Mouse (Mus musculus): ENCODE data around the gene Taok1.
"Not testable (repeated sequence)": the region's sequence is repeated elsewhere in the genome, so short reads cannot be mapped to it uniquely, and the experiment has no call there.

Gene Taok1

GRCm38 (mm10) chr11:77585201-77585600 lies 22.4 kb downstream of the Taok1 start:
- no peak for ATAC-seq (ENCODE audit: low TSS enrichment)

GRCm38 (mm10) chr11:77545261-77545660 lies 62.4 kb downstream of the Taok1 start:
- ATAC-seq (ENCODE audit: low TSS enrichment) = no peak

DNA sequence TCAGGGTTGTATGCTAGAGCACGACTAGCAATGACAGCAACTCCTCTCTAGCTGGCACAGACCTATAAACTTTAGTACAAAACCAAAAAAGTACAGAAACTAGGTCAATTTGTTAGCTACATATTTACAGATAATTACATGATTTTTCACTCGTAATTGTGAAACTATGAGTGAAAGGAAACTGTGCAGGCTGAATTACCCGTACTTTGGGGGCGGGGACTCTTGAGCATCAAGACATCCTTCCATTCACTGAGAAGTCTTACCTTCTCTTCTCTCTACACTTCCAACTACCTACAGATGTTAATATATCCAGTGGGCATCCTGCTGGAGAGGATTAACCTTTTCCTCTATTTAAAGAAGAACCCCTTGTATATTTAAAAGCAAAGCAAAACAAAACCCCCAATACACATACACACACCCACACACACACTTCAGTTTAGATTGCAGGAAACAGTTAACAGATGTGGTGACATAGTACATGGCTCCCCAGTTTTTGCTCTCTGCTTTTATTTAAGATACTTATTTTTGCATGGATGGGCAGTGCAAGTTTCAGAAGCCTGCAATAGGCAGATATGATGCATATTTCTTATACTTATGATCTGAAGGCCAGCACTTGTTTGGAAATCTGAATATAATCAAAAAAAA lies 75.3 kb downstream of the Taok1 start:
- no peak for ATAC-seq (ENCODE audit: low TSS enrichment)

- ATAC-seq (ENCODE audit: low TSS enrichment) = no peak
These were observed 76.8 kb downstream of the Taok1 start for GRCm38 (mm10) chr11:77530862-77531261.

- no peak for ATAC-seq (ENCODE audit: low TSS enrichment)
These were observed 78.0 kb downstream of the Taok1 start for GRCm38 (mm10) chr11:77529644-77530043.

DNA sequence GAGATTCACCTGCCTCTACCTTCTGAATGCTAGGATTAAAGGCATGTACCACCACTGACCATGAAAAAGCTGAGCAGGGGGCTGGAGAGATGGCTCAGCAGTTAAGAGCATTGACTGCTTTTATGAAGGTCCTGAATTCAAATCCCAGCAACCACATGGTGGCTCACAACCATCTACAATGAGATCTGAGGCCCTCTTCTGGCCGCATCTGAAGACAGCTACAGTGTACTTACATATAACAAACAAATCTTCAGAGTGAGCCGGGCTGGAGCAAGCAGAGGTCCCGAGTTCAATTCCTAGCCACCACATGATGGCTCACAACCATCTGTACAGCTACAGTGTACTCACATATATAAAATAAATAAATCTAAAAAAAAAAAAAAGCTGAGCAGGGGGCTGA lies 79.2 kb downstream of the Taok1 start:
- not testable (repeated sequence) for ATAC-seq (ENCODE audit: low TSS enrichment)

- no peak for ATAC-seq (ENCODE audit: low TSS enrichment)
These were observed 81.7 kb downstream of the Taok1 start for GRCm38 (mm10) chr11:77525804-77526486.

- ATAC-seq (ENCODE audit: low TSS enrichment) = no peak
These were observed 86.8 kb downstream of the Taok1 start for GRCm38 (mm10) chr11:77520601-77521529.

- no peak for ATAC-seq (ENCODE audit: low TSS enrichment)
These were observed 88.6 kb downstream of the Taok1 start, which contains the start of gene Gm10392 for GRCm38 (mm10) chr11:77519043-77519442. Gene Gm10392 (minus strand): TSS chr11:77519198.

DNA sequence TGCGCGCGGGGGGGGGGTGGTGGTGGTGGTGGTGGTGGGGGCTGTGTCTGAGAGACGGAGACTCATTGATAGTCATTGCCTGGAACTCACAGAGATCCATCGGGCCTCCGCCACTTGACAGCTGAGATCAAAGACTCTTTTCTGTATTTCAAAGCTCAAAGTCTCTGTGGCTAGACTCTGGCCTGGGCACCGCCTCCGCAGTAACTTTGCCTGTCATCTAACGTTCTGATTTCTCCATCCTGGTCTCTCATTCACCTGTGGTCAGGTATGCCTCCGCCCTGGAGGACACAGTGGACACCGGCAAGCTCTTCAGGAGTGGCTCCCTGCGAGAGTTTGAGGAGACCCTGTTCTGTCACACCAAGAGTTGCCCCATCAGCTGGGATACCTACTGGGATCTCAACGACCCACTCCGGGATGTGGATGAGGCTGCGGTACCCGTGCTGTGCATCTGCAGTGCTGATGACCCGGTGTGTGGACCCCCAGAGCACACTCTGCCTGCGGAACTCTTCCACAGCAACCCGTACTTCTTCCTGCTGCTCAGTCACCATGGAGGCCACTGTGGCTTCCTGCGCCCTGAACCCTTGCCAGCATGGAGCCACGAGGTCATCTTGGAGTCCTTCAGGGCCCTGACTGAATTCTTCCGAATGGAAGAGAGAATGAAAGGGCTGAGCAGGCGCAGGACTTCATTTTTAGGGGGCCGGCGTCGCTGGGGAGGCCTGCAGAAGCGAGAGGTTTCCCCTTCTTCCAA lies 89.4 kb downstream of the Taok1 start:
- no peak for ATAC-seq (ENCODE audit: low TSS enrichment)

GRCm38 (mm10) chr11:77516553-77517425 lies 90.8 kb downstream of the Taok1 start:
- no peak for ATAC-seq (ENCODE audit: low TSS enrichment)

DNA sequence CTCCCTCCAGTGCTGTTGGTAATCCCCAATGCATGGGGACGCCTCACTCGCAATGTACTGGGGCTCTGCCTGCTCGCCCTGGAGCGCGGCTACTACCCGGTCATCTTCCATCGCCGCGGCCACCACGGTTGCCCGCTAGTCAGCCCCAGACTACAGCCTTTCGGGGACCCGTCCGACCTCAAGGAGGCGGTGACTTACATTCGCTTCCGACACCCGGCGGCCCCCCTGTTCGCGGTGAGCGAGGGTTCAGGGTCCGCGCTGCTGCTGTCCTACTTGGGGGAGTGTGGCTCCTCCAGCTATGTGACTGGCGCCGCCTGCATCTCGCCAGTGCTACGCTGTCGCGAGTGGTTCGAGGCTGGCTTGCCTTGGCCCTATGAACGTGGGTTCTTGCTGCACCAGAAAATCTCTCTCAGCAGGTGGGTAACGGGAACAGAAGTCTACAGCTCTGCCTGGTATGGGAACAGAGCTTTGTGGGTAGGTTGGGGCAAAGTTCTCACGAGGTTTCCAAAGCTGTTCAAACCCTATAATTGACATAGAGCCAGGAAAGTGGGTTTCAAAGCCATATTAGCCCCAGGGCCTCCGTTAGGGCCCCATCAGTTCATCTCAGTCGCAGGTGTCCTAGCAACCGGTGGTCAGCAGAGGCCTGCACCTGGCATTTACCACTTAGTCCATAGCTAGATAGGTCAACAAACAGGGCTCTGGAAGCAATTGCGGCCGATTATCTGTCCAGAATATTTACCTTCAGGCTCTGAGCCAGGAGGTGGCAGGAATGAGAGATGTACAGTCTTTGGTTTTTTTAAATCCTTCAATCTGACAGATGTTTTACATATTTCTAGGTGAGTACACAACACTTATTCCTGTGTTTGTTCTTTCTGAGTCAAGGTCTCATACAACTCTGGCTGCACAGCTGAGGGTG lies 91.7 kb downstream of the Taok1 start, which contains the start of gene Trp53i13:
Trp53i13 (minus strand) TSS at position 344 of the 916 bp plus-strand sequence.
- no peak for ATAC-seq (ENCODE audit: low TSS enrichment)

- peak; percentile 56 for ATAC-seq (ENCODE audit: low TSS enrichment)
These were observed 92.6 kb downstream of the Taok1 start, which contains the start of gene Abhd15 for GRCm38 (mm10) chr11:77514832-77515636. Gene Abhd15 (plus strand): TSS chr11:77515121.

GRCm38 (mm10) chr11:77514281-77514831 lies 93.3 kb downstream of the Taok1 start:
- ATAC-seq (ENCODE audit: low TSS enrichment) = no peak

- ATAC-seq (ENCODE audit: low TSS enrichment) = no peak
These were observed 93.8 kb downstream of the Taok1 start for GRCm38 (mm10) chr11:77513811-77514170.

GRCm38 (mm10) chr11:77512891-77513810 lies 94.5 kb downstream of the Taok1 start:
- 0 out of 2 replicates have a peak, but pooled peaks have one; percentile 31 for ATAC-seq (ENCODE audit: low TSS enrichment)

- ATAC-seq (ENCODE audit: low TSS enrichment) = no peak
These were observed 96.3 kb downstream of the Taok1 start for GRCm38 (mm10) chr11:77511336-77511735.
